Mouse (Mus musculus) heart, embryonic 10.5 days (tissue): ENCODE data around the gene Fam214b. TPM values are rescaled to one million over a fixed set of nuclear protein-coding genes. Genes with fewer than 3 reads are reported as not detected.

Experiments
- DNase-seq: peaks from one replicate; pipeline ENCODE4 v3.0.0-alpha.2; 2017; ENCODE audit warnings: low spot score
- H3K27ac ChIP-seq: fragments of 300-500 bp; sonication (generic); 2 replicates; pipeline ENCODE4 v1.5.1; 2016; ENCODE audit warnings: mild to moderate bottlenecking
- H3K27me3 ChIP-seq: fragments of 300-500 bp; sonication (generic); 2 replicates; pipeline ENCODE4 v1.6.1; 2016; ENCODE audit warnings: mild to moderate bottlenecking; ENCODE audit not compliant: poor library complexity, insufficient read depth, severe bottlenecking
- H3K36me3 ChIP-seq: fragments of 300-500 bp; sonication (generic); 2 replicates; pipeline ENCODE4 v1.6.1; 2016; ENCODE audit warnings: mild to moderate bottlenecking, moderate library complexity
- H3K4me1 ChIP-seq: fragments of 300-500 bp; sonication (generic); 2 replicates; pipeline ENCODE4 v1.6.1; 2016; ENCODE audit warnings: mild to moderate bottlenecking
- H3K4me3 ChIP-seq: fragments of 300-500 bp; sonication (generic); 2 replicates; pipeline ENCODE4 v1.5.1; 2016; ENCODE audit warnings: mild to moderate bottlenecking, moderate library complexity
- H3K9me3 ChIP-seq: fragments of 300-500 bp; sonication (generic); 2 replicates; pipeline ENCODE4 v1.6.1; 2016; ENCODE audit warnings: mild to moderate bottlenecking, moderate library complexity
- WGBS: fragments of 180-500 bp; shearing (Covaris S2); methylation state at CpG from one replicate; pipeline ENCODE4 v1.1.7; 2016; 5-methylcytosine and 5-hydroxymethylcytosine counted together
- polyA plus RNA-seq: library from polyadenylated mRNA; unstranded; fragments of >200 nt; fragmentation: Nextera tagmentation; extraction: Ambion mirVana; gene quantifications from 2 replicates; pipeline ENCODE4 v1.2.1, GENCODE M21; 2016

Gene Fam214b
- 12.0 and 12.7 TPM in 2 replicates for polyA plus RNA-seq

DNA sequence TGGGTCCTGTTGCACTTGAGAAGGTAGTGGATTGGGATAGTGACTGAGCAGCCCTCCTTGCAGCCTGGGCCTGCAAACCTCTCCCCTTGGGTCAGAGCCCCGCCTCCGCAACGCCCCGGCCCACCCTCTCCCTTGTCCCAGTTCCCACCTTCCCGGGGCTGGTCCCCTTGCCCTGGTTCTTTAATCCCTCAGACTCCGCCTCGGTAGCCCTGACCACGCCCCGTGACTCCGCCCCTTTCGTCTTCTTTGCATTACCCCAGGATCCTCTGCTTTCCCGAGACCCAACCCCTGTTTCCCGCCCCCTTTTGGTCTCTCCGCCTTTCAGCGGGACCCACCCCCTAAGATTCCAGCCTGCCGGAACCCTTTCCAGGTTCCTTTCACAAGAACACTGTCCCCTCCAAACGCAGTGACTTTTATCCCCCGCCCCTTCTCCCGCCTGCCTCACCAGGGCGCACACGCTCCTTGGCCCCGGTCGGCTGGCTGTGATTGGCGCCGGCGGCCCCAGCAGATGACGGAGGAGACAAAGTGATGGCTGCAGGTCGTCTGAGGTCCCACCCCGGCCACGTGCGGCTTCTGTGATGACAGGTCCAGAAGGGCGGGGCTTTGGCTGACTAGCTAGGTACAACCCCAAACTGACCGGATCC, at the start of gene Fam214b:
TSS of gene Fam214b (minus strand) at position 562 of the 644 bp plus-strand sequence.
- DNase-seq: peak; percentile 99
- Histone ChIP-seq H3K4me1 (peaks cover 35% of the 10 kb centered on the region), H3K36me3 (no peaks in the 10 kb centered on the region), H3K9me3 (no peaks in the 10 kb centered on the region), H3K27me3 (no peaks in the 10 kb centered on the region), H3K27ac (peak within 1 kb of the TSS; percentile 83), H3K4me3 (peak within 1 kb of the TSS; percentile 72)
- under 1% methylated on average over 33 of the region's 33 CpGs for WGBS

DNA sequence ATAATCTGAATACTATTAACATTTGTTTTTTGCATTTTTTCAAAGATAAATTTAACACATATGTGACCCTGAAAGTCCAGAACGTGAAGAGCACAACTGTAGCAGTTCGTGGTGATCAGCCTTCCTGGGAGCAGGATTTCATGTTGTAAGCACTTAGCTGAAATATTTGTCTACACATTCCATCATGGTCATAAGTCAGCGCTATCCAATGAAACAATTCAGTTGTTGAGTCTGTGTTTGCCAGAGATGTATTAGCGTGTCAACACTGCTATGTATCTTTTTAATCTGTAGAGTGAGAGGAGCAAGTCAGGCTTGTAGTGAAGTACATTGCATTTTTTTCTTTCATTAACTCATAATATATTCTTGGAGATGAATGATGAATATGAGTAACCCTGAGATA, 45.2 kb upstream of the Fam214b start:
- Histone ChIP-seq H3K9me3 (no peaks in the 10 kb centered on the region), H3K27ac (no peak overlapping the region), H3K4me1 (peaks cover 3% of the 10 kb centered on the region; the same call in 1 of the 2 replicates), H3K4me3 (no peak overlapping the region), H3K36me3 (no peaks in the 10 kb centered on the region), H3K27me3 (no peaks in the 10 kb centered on the region)
- DNase-seq: no peak
- 76% methylated on average over 4 of the region's 4 CpGs for WGBS

DNA sequence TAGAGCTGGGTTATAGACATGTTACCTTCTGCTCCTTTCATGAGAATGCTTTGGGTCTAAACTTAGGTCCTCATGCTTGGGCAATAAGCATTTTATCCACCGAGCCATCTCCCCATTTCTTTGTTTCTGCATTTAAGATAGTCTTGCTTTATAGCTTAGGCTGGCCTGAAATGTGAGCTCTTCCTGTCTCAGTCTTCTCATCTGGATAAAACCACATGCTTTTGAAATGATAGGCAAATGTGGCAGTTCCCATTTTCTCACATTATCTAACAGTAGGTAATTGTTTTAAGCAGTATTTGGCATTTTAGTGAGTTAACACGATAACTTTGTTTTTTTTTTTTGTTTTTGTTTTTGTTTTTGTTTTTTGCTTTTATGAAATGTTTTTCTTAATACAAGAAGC, 43.9 kb upstream of the Fam214b start:
- no peaks in the 10 kb centered on the region for H3K27me3 ChIP-seq
- DNase-seq: no peak
- WGBS: 87% methylated on average over 2 of the region's 2 CpGs
- H3K9me3 ChIP-seq: no peaks in the 10 kb centered on the region
- H3K27ac ChIP-seq: no peak overlapping the region
- H3K36me3 ChIP-seq: no peaks in the 10 kb centered on the region
- peaks cover 3% of the 10 kb centered on the region; the same call in 1 of the 2 replicates for H3K4me1 ChIP-seq
- no peak overlapping the region for H3K4me3 ChIP-seq

DNA sequence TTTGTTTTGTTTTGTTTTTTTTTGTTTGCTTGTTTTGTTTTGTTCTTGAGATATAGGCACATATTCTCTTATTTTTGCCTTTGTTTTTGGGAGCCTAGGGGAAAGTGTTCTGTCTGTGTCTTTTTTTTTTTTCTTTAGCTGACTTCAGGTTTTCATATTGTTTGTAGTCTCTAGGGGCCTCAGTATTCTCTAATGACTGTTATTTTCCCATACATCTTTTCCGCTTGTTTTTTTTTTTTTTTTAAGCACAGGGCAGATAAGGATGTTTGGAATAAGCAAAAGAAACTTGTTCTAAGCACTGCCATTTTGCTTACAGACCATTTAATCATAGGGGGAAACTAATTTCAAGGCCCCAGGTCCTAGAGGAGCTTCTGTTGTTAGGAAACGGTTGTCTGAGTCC, 36.4 kb upstream of the Fam214b start:
- 55% methylated on average over 2 of the region's 2 CpGs for WGBS
- Histone ChIP-seq H3K27ac (no peak overlapping the region), H3K27me3 (no peaks in the 10 kb centered on the region), H3K4me3 (no peak overlapping the region), H3K36me3 (no peaks in the 10 kb centered on the region), H3K9me3 (no peaks in the 10 kb centered on the region), H3K4me1 (peaks cover 3% of the 10 kb centered on the region; the same call in 1 of the 2 replicates)
- DNase-seq: no peak

- H3K4me3 ChIP-seq: no peak overlapping the region
- no peak for DNase-seq
- no peaks in the 10 kb centered on the region for H3K4me1 ChIP-seq
- WGBS: 67% methylated on average over 7 of the region's 7 CpGs
- H3K9me3 ChIP-seq: no peaks in the 10 kb centered on the region
- H3K36me3 ChIP-seq: no peaks in the 10 kb centered on the region
- H3K27ac ChIP-seq: no peak overlapping the region
- H3K27me3 ChIP-seq: no peaks in the 10 kb centered on the region
These were observed 32.2 kb upstream of the Fam214b start for GRCm38 (mm10) chr4:43078071-43078718.

DNA sequence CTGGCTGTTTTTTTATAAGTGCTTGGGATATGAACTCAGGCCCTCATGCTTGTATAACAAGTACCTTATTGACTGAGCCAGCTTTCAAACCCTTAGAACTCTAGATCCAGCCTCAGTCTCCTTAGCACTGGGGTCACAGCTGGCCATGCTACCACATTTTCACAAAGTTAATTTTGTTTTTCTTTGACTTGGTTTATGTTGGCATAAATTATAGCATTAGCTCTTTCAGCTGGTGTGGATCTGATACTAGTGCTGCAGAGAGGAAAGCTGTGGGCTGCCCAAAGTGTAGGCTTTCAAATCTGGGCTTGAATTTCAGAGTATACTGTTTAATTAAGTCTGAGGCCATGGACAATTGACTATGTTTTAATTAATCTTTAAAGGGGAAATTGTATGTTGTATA, 28.9 kb upstream of the Fam214b start:
- no peaks in the 10 kb centered on the region for H3K4me1 ChIP-seq
- no peak for DNase-seq
- H3K27me3 ChIP-seq: no peaks in the 10 kb centered on the region
- no peak overlapping the region for H3K4me3 ChIP-seq
- H3K36me3 ChIP-seq: no peaks in the 10 kb centered on the region
- H3K9me3 ChIP-seq: no peaks in the 10 kb centered on the region
- H3K27ac ChIP-seq: no peak overlapping the region

- Histone ChIP-seq H3K4me3 (no peak overlapping the region), H3K9me3 (no peaks in the 10 kb centered on the region), H3K4me1 (no peaks in the 10 kb centered on the region), H3K36me3 (no peaks in the 10 kb centered on the region), H3K27ac (no peak overlapping the region), H3K27me3 (0 out of 2 replicates have a peak, but pooled peaks cover 6% of the 10 kb centered on the region)
- WGBS: 87% methylated on average over 4 of the region's 4 CpGs
- no peak for DNase-seq
These were observed 19.5 kb upstream of the Fam214b start for GRCm38 (mm10) chr4:43065471-43065870.

GRCm38 (mm10) chr4:43060286-43060685, 14.3 kb upstream of the Fam214b start:
- DNase-seq: no peak
- Histone ChIP-seq H3K4me1 (peaks cover 6% of the 10 kb centered on the region), H3K9me3 (no peaks in the 10 kb centered on the region), H3K27me3 (peaks cover 16% of the 10 kb centered on the region; the same call in 1 of the 2 replicates), H3K36me3 (no peaks in the 10 kb centered on the region), H3K27ac (no peak overlapping the region), H3K4me3 (peak overlapping the region; percentile 77; the same call in 1 of the 2 replicates)
- WGBS: 54% methylated on average over 3 of the region's 3 CpGs

- DNase-seq: no peak
- Histone ChIP-seq H3K4me3 (peak overlapping the region; percentile 77), H3K27me3 (peaks cover 16% of the 10 kb centered on the region; the same call in 1 of the 2 replicates), H3K4me1 (peaks cover 6% of the 10 kb centered on the region), H3K27ac (peak overlapping the region; percentile 93), H3K36me3 (no peaks in the 10 kb centered on the region), H3K9me3 (no peaks in the 10 kb centered on the region)
- 44% methylated on average over 3 of the region's 3 CpGs for WGBS
These were observed 13.7 kb upstream of the Fam214b start for GRCm38 (mm10) chr4:43059697-43060096.

GRCm38 (mm10) chr4:43058753-43059654, 13.0 kb upstream of the Fam214b start, which contains the start of gene Unc13b:
Gene Unc13b, plus strand, starts transcription at chr4:43058953.
- Histone ChIP-seq H3K4me1 (peaks cover 6% of the 10 kb centered on the region), H3K4me3 (peak within 1 kb of the TSS; percentile 77), H3K36me3 (no peaks in the 10 kb centered on the region), H3K27me3 (peaks cover 16% of the 10 kb centered on the region; the same call in 1 of the 2 replicates), H3K27ac (peak within 1 kb of the TSS; percentile 93), H3K9me3 (no peaks in the 10 kb centered on the region)
- peak; percentile 98 for DNase-seq
- WGBS: 1% methylated on average over 89 of the region's 90 CpGs

GRCm38 (mm10) chr4:43058392-43058752, 12.4 kb upstream of the Fam214b start:
- DNase-seq: no peak
- Histone ChIP-seq H3K4me1 (peaks cover 6% of the 10 kb centered on the region), H3K9me3 (no peaks in the 10 kb centered on the region), H3K27ac (peak overlapping the region; percentile 93; the same call in 1 of the 2 replicates), H3K27me3 (peaks cover 16% of the 10 kb centered on the region; the same call in 1 of the 2 replicates), H3K4me3 (peak overlapping the region; percentile 77), H3K36me3 (no peaks in the 10 kb centered on the region)
- 22% methylated on average over 8 of the region's 8 CpGs for WGBS

- Histone ChIP-seq H3K4me3 (no peak overlapping the region), H3K27ac (no peak overlapping the region), H3K27me3 (peaks cover 16% of the 10 kb centered on the region; the same call in 1 of the 2 replicates), H3K4me1 (peaks cover 6% of the 10 kb centered on the region), H3K36me3 (no peaks in the 10 kb centered on the region), H3K9me3 (no peaks in the 10 kb centered on the region)
- DNase-seq: no peak
- WGBS: 88% methylated on average over 5 of the region's 5 CpGs
These were observed 11.6 kb upstream of the Fam214b start for GRCm38 (mm10) chr4:43057654-43058053.
